In the genomic region with DNA sequence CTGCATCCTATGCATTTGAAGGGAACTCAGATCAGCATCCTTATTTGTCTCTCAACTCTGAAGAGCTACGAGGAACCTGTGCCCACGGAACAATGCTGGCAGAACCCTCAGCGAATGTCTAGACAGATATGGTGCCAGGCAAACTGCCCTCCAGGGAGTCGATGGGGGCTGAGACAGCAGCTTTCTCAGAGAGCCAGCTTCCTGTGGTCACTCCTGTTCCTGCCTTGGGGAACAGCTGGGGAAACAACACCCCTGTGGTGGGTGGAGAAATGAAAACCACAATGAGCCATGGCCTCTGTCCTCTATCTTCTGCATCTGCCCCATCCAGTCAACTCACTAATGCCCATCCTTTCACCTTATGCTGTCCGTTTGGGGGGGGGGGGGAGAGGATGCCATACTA, we compare ENCODE assay signal across 16 mouse cellular contexts. TPM values are rescaled to one million over a fixed set of nuclear protein-coding genes. Genes with fewer than 3 reads are reported as not detected.
DNase-seq lines count a peak whose midpoint lies in the region; ATAC-seq and TF ChIP-seq lines count a peak whose summit lies in the region.
"Had no signal": no experiment of that assay in that cellular context is flagged by ENCODE, and none has a peak within 500 bp of the region (broad histone marks: within the 10 kb centered on the region; RNA-seq: fewer than 3 reads in every experiment).

No protein-coding gene starts in this region.

- DNase-seq in gastrocnemius, adult 18-20 months (ENCODE audit: low spot score): peak; percentile 22
- DNase-seq in gastrocnemius, postnatal 4 days (ENCODE audit: low spot score in 2 of 2): no peak
- DNase-seq in kidney, adult 2 months: peak; percentile 17
- DNase-seq in kidney, adult 11 months: no peak
- peak; percentile 94 for DNase-seq in 416B (ENCODE audit: low read depth)
- DNase-seq in ovary, adult 18-20 months (ENCODE audit: low spot score): no peak
- DNase-seq in c-Kit-positive CD71-positive TER-119-positive erythroid progenitor cells, embryonic 14.5 days (ENCODE audit: low spot score): no peak
- DNase-seq: adrenal gland, adult 2 months; cerebellum, adult 9-10 months; thymus, postnatal 14 days had no signal

- WGBS in kidney, adult 2 months: 60% methylated on average over 5 of the region's 5 CpGs

- no peak overlapping the region for H3K4me3 ChIP-seq in kidney, adult 2 months (ENCODE audit: insufficient read depth, low read depth, low read length)
- H3K4me3 ChIP-seq: forebrain, embryonic 15.5 days; hindbrain, embryonic 10.5 days; neural tube, embryonic 13.5 days had no signal

- H3K36me3 ChIP-seq in kidney, adult 2 months (ENCODE audit: control insufficient read depth, insufficient read depth, low read length): no peaks in the 10 kb centered on the region
- H3K36me3 ChIP-seq: forebrain, embryonic 15.5 days; hindbrain, embryonic 10.5 days; neural tube, embryonic 13.5 days had no signal

- H3K4me1 ChIP-seq in kidney, adult 2 months (ENCODE audit: control insufficient read depth, insufficient read depth, low read length): no peaks in the 10 kb centered on the region
- H3K4me1 ChIP-seq: forebrain, embryonic 15.5 days; neural tube, embryonic 13.5 days had no signal

- TF ChIP-seq CTCF in kidney, adult 2 months (conservative IDR thresholded peaks at IDR 0.05; ENCODE audit: insufficient read depth, insufficient read length, low read depth, low read length): no peak

- H3K27me3 ChIP-seq in kidney, adult 2 months (replicated peaks; ENCODE audit: control insufficient read depth, insufficient read depth, low read length): no peaks in the 10 kb centered on the region
- H3K27me3 ChIP-seq: forebrain, embryonic 15.5 days; neural tube, embryonic 13.5 days had no signal

- no peak for TF ChIP-seq POLR2A in kidney, adult 2 months (IDR thresholded peaks at IDR 0.05; ENCODE audit: low read depth, low read length)

- peak; percentile 84 for ATAC-seq in granulocyte monocyte progenitor cell, adult 5-6 weeks (replicated peaks; ENCODE audit: poor library complexity, severe bottlenecking)
- ATAC-seq: forebrain, embryonic 15.5 days had no signal

- H3K27ac ChIP-seq in kidney, adult 2 months (ENCODE audit: insufficient read depth, low read depth, low read length): no peak overlapping the region
- H3K27ac ChIP-seq: forebrain, embryonic 15.5 days; hindbrain, embryonic 10.5 days; kidney, postnatal 0 days; neural tube, embryonic 13.5 days had no signal

RNA-seq across cellular contexts. Expression of gene Arhgap22, which starts 18.2 kb away (rescaled TPM):
- total RNA-seq in gastrocnemius, adult 18-20 months (2021): 1 to 10 TPM in 1 of 2 experiments, under 1 TPM in 1; 0.41 to 1.3 TPM
- total RNA-seq in gastrocnemius, postnatal 4 days (2021): 1 to 10 TPM; 1.9 to 3.5 TPM
- polyA plus RNA-seq in kidney, adult 2 months (2012; rRNA removed): 9.0 and 15.7 TPM in 2 replicates
- total RNA-seq in granulocyte monocyte progenitor cell, adult 5-6 weeks (2014; fragmentation: Nextera tagmentation): 0.47 TPM in 1 of 2 replicates, not detected in the other
- total RNA-seq in granulocyte monocyte progenitor cell, adult 5-6 weeks (2017): 1.3 TPM in 1 of 2 replicates, not detected in the other
- total RNA-seq: megakaryocyte-erythroid progenitor cell, adult 5-6 weeks had no signal

RNA-seq across cellular contexts. Expression of gene Wdfy4, which starts 46.7 kb away (rescaled TPM):
- total RNA-seq in gastrocnemius, adult 18-20 months (2021): under 1 TPM; 0.43 to 0.87 TPM
- 1 to 10 TPM; 3.9 to 4.6 TPM for total RNA-seq in gastrocnemius, postnatal 4 days (2021)
- 1.5 and 4.1 TPM in 2 replicates for polyA plus RNA-seq in kidney, adult 2 months (2012; rRNA removed)
- 84.9 and 95.4 TPM in 2 replicates for total RNA-seq in granulocyte monocyte progenitor cell, adult 5-6 weeks (2014; fragmentation: Nextera tagmentation)
- 52.9 and 61.4 TPM in 2 replicates for total RNA-seq in granulocyte monocyte progenitor cell, adult 5-6 weeks (2017)

Comparison
In these comparisons a context has a peak if more than half of its experiments do, and no peak if none do; other contexts are left out.
1. DNase-seq: peak in gastrocnemius, adult 18-20 months (single experiment), kidney, adult 2 months (single experiment) and 416B (single experiment); none in gastrocnemius, postnatal 4 days (0 of 2), kidney, adult 11 months (single experiment), ovary, adult 18-20 months (single experiment) and c-Kit-positive CD71-positive TER-119-positive erythroid progenitor cells, embryonic 14.5 days (single experiment).
2. RNA of gene Wdfy4, which starts 46.7 kb away (total RNA-seq): 52.9 to 95.4 TPM in granulocyte monocyte progenitor cell, adult 5-6 weeks; 3.9 to 4.6 TPM in gastrocnemius, postnatal 4 days and 0.43 to 0.87 TPM in gastrocnemius, adult 18-20 months; every median in the first group is over 4 times any median in the second.